Mouse (Mus musculus) naive thymus-derived CD4-positive, alpha-beta T cell, adult 2 months (primary cell): ENCODE measurements at regions not wholly inside any gene's neighbourhood (a gene's known extent, or its start where the extent isn't known, plus 50 kb on each side); places are given as distances from the start of the nearest gene placed in this dataset.
A peak's percentile ranks its signal among the peaks of the same experiment; 100 is the strongest.

ENCODE experiments used
- DNase-seq: peaks from one replicate; pipeline ENCODE4 v3.0.0-alpha.2; 2011; ENCODE audit warnings: low read depth

- DNase-seq = no peak
These were observed 61.2 kb upstream of the Kcnj15 start for GRCm38 (mm10) chr16:95196141-95196540.

DNA sequence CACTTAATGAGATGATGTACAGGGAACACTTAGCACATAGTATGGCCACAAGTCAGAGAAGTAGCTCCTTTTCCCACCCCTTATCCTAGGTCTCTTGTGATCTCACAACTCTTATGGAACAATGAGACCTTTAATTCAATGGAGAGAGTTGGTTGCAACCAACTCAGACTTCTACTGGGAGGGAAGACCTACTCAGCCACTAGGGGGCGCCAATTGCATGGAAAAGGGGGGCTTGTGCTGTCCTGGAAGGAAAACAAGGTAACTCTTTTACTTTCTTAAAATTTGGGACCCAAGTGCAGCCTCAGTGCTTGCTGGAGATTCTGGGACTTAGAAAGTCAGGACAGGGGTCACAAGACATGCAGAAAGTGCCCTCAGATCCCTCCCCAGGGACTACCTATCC, 60.7 kb upstream of the Kcnj15 start:
- peak; percentile 78 for DNase-seq

DNA sequence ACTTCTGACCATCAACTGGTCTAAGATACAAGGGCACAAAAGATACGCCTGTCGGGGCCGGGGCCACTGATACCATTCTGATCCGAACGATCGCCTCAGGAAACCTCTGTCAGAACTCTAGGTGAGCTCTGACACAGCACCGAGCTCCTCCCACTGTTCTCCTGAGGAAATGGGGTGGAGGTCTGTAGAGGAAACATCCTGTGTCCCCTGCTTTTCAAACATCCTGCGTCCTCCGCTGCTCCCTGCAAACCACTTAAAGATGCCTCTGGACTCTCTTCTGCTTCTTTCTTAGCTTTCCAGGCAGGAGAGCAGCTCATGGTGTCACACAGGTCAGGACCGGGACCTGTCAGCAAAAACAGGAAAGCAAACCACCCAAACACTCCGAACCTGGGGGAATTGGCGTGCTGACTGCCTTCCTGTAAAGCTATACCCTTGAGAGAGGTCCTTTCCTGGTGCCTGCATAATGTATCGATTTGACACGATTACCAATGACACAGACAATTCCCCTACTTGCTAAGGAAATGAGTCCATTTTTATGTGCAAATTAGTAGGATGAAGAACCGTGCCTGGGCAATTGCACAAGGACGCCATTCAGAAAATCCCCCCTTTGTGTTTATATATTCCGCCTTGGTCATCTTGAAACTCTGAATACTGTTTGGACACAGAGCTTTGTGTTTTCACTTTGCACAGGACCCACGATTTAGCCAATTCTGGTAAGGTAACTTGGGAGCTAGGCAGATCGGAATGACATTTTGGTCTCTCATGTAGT, 58.4 kb upstream of the Kcnj15 start:
- peak; percentile 38 for DNase-seq

DNA sequence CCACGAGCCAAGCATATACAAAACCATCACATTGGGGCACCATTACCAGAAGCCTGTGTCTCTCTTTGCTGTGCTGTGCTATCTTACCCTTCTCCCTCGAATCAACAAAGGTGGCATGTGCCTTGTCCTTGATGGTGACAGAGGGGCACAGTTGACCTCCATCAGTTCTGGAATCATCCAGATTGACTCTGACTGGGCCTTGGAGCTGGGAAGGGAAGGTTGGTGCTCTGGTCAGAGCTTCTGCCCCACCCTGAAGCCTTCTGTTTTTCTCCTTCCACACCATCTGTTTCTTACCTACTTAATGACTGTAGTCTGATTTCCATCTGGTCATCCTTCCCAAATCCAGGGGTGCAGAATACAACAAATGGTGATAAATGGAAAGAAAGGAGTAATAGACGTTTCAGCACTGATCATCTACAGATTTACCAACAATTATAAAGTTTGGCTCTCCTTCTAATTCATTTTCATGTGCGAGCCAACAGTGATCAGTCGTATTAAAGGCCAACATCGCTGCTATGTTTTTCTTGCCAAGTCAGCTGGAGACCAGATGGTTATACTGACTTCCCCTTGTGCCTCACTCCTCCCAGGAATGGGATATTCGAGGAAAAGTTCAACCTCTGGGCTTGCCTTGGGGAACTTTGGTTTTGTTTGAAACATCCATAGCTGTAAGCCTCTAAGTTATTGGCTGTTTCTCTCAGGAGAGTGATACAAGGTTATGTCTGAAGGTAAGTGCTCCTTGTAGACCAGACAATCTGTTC, 55.1 kb upstream of the Kcnj15 start:
- DNase-seq = no peak

DNA sequence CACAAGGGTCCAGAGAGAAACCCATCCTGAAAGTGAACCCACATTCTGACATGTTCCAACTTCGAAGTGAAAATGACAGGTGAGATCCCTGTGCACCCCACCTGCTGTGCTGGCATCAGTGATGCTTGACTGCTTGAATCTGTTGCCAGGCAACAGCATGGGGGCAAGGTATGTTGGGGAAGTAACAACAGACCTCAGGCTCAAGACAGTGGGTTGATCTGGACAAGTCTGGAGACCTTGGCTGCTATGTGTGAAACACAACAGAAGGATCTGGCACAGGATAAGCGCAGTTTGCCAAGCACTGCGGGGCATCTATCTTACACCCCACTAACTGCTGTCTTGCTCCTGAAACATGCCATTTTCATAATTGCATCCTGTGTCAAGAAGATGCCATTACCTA, 54.3 kb upstream of the Kcnj15 start:
- no peak for DNase-seq

DNA sequence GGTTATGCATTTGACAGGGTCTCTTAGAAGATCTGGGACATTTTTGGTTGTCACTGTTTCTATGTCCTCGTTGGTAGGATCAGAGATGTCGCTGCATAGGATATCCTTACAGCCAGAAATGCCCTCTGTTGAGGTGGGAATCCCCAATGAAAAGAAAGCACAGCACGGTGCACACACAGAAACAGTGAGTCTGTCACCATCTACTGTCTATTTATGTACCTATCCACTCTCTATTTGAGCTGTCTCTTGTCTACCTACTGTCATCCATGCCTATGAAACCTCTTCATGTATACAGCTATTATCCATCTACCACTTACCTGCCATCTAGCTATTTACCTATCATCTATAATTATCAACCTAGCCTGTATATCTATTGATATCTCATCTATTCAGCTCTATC, 53.6 kb upstream of the Kcnj15 start:
- no peak for DNase-seq

DNA sequence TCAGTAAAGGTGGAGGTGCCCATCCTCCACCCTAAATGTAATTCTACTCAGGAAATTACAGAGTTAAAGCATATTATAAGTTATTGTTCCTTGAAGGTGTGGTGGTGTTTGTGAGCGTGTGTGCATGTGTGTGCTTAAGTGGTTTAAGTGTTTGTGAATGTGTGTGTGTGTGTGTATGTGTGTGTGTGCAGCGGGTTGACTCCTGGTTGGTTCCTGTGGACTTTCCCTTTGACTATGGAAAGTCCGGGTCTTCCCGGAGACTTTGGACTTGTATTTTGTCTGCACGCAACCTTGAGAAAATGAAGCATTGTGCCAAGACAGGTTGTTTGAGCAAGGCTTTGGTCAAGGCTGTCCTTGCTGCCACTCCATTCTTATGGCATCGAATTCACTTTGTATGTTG, 52.9 kb upstream of the Kcnj15 start:
- no peak for DNase-seq

GRCm38 (mm10) chr16:95206445-95206844, 50.9 kb upstream of the Kcnj15 start:
- no peak for DNase-seq

- no peak for DNase-seq
These were observed 49.8 kb upstream of the Kcnj15 start for GRCm38 (mm10) chr16:95207547-95207946.
